In the genomic region with DNA sequence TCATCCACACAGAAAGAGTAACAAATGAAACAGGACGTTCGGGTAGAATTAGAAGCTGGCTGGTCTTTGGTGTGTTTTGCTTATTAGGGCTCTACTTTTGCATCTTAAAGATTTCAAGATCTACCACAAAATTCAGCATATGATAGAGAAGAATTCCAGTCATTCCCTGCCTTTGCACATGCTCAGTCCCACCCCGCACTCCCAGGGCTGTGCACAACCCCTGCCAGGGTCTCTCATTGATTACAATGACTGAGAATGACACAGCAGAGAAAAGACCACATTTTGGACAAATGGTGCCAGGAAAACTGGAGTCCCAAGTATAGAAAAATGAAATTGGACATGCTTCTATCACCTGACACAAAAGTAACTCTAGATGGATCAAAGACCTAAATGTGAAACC, we compare ENCODE assay signal across 41 mouse cellular contexts. TPM values are rescaled to one million over a fixed set of nuclear protein-coding genes. Genes with fewer than 3 reads are reported as not detected.
"Had no signal": no experiment of that assay in that cellular context is flagged by ENCODE, and none has a peak within 500 bp of the region (broad histone marks: within the 10 kb centered on the region; RNA-seq: fewer than 3 reads in every experiment).

No protein-coding gene starts in this region.

- H3K9ac ChIP-seq: heart, embryonic 12.5 days; hindbrain, embryonic 12.5 days; hindbrain, embryonic 14.5 days; intestine, embryonic 15.5 days; limb, embryonic 12.5 days; liver, embryonic 13.5 days; liver, embryonic 15.5 days; liver, postnatal 0 days had no signal

- H3K27ac ChIP-seq: gastrocnemius, adult 2 months; heart, embryonic 10.5 days; hindbrain, embryonic 10.5 days; hindbrain, embryonic 12.5 days; hindbrain, embryonic 14.5 days; intestine, embryonic 15.5 days; layer of hippocampus, adult 2 months; left cerebral cortex, adult 2 months; limb, embryonic 10.5 days; limb, embryonic 12.5 days; liver, embryonic 13.5 days; liver, embryonic 15.5 days had no signal

- H3K36me3 ChIP-seq: heart, embryonic 10.5 days; heart, embryonic 12.5 days; hindbrain, embryonic 10.5 days; hindbrain, embryonic 12.5 days; intestine, embryonic 15.5 days; limb, embryonic 10.5 days; limb, embryonic 12.5 days; liver, embryonic 13.5 days; liver, embryonic 15.5 days had no signal

- DNase-seq: gastrocnemius, adult 2 months; gastrocnemius, postnatal 10 days; gastrocnemius, postnatal 25 days; heart, adult 18-20 months; heart, postnatal 10 days; heart, postnatal 4 days; kidney, adult 18-20 months; kidney, adult 8-10 months; kidney, postnatal 10 days; kidney, postnatal 25 days; liver; liver, embryonic 13.5 days; liver, postnatal 0 days had no signal

- H3K9me3 ChIP-seq: heart, embryonic 10.5 days; heart, embryonic 12.5 days; hindbrain, embryonic 10.5 days; hindbrain, embryonic 12.5 days; intestine, embryonic 15.5 days; limb, embryonic 10.5 days; limb, embryonic 12.5 days; liver, embryonic 13.5 days; liver, embryonic 15.5 days had no signal

- H3K4me3 ChIP-seq: gastrocnemius, adult 2 months; heart, embryonic 10.5 days; heart, embryonic 12.5 days; hindbrain, embryonic 10.5 days; hindbrain, embryonic 12.5 days; intestine, embryonic 15.5 days; layer of hippocampus, adult 2 months; left cerebral cortex, adult 2 months; limb, embryonic 10.5 days; limb, embryonic 12.5 days; liver, embryonic 13.5 days; liver, embryonic 15.5 days had no signal

- H3K4me1 ChIP-seq: heart, embryonic 10.5 days; heart, embryonic 12.5 days; hindbrain, embryonic 10.5 days; hindbrain, embryonic 12.5 days; intestine, embryonic 15.5 days; liver, embryonic 13.5 days; liver, embryonic 15.5 days had no signal

- H3K27me3 ChIP-seq: heart, embryonic 12.5 days; hindbrain, embryonic 12.5 days; intestine, embryonic 15.5 days; limb, embryonic 12.5 days; liver, embryonic 13.5 days; liver, embryonic 15.5 days had no signal

- H3K4me2 ChIP-seq: heart, embryonic 12.5 days; hindbrain, embryonic 12.5 days; hindbrain, embryonic 14.5 days; intestine, embryonic 15.5 days; limb, embryonic 12.5 days; liver, embryonic 11.5 days; liver, embryonic 13.5 days; liver, embryonic 15.5 days had no signal

RNA-seq across cellular contexts. Expression of gene Cga, which starts 18.6 kb away (rescaled TPM):
- total RNA-seq: gastrocnemius, adult 2 months; gastrocnemius, postnatal 10 days; gastrocnemius, postnatal 25 days; gastrocnemius, postnatal 4 days; granulocyte monocyte progenitor cell, adult 5-6 weeks; heart, adult 18-20 months; heart, adult 8-10 months; heart, postnatal 10 days; heart, postnatal 25 days; heart, postnatal 4 days; layer of hippocampus, adult 2 months; layer of hippocampus, postnatal 10 days; layer of hippocampus, postnatal 25 days; left cerebral cortex, adult 2 months; left cerebral cortex, postnatal 14 days; left cerebral cortex, postnatal 36 days had no signal
- polyA plus RNA-seq: heart, embryonic 10.5 days; heart, embryonic 12.5 days; heart, embryonic 14.5 days; heart, embryonic 16.5 days; hindbrain, embryonic 14.5 days; inflammation-experienced regulatory T-cells, adult 6 months; intestine, embryonic 15.5 days; intestine, postnatal 0 days; kidney, embryonic 14.5 days; kidney, embryonic 16.5 days; large intestine, adult 2 months; limb, embryonic 10.5 days; limb, embryonic 12.5 days; limb, embryonic 14.5 days; liver, embryonic 11.5 days had no signal
